Mouse (Mus musculus): ENCODE data around the gene Prelid1. TPM values are rescaled to one million over a fixed set of nuclear protein-coding genes. Genes with fewer than 3 reads are reported as not detected.

Gene Prelid1
- polyA plus RNA-seq, 1 experiment = 499 TPM

DNA sequence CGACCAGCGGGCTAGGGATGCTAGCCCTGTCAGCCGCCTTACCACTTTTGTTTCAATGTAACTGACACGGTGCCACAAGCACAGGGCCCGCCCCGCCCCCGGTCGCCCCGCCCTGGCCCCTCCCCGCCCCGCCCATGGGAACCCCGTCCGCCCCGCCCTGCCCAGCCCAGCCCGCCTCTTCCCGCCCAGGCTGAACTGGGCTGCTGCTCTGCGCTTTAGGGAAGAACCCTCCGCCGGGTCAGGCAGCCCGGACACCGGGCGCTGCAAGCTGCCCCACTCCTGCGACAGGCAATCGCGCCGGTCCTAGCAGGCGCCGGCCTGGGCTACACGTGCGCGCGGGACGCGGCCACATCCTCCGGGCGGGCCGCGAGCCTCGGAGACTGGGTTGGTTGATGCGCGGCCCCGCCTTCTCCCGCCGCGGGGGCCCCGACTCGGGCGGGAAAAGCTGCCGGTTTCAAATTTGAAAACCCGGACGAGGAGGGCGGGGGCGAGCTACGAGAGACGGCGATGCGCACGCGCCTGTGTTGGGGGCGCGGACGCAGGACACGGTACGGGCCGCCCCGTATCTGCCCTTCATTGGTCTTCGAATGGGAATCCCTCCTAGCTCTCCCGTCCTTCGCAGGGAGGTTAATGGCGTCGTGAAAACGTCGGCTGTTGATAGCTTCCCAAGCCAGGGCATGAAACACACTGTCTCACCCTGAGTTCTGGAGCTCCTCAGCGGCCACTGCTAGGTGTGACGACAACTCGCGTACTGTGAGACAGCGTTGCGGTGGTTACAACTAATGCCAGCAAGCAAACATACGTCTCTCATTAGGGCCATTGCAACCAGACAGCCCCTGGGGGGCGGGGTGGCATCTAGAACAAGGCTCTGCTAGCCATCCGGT lies 9.6 kb downstream of the Prelid1 start, which contains the start of gene Mxd3:
Mxd3 (minus strand) TSS at position 141 of the 884 bp plus-strand sequence.
- Histone ChIP-seq H3K27me3 (ENCODE audit: control insufficient read depth, insufficient read depth, insufficient read length) (no peaks in the 10 kb centered on the region), H3K4me3 (ENCODE audit: insufficient read depth, poor library complexity, severe bottlenecking) (peak within 1 kb of the TSS; percentile 46), H3K36me3 (ENCODE audit: control insufficient read depth, insufficient read depth) (peaks cover 13% of the 10 kb centered on the region), H3ac (ENCODE audit: control insufficient read depth, insufficient read length, low read depth) (peak within 1 kb of the TSS; percentile 80), H3K79me3 (ENCODE audit: low read depth) (peaks cover 5% of the 10 kb centered on the region), H3K79me2 (ENCODE audit: control insufficient read depth, insufficient read depth) (peaks cover 16% of the 10 kb centered on the region)
- TF ChIP-seq MAX (IDR thresholded peaks at IDR 0.05) (peak; percentile 56), MYOG (IDR thresholded peaks at IDR 0.05; ENCODE audit: control insufficient read depth, extremely low read depth, insufficient read length) (no peak), MYOD1 (IDR thresholded peaks at IDR 0.05; ENCODE audit: control insufficient read depth, insufficient read length, low read depth) (no peak), USF1 (IDR thresholded peaks at IDR 0.05; ENCODE audit: low read depth) (no peak), CTCF (IDR thresholded peaks at IDR 0.05; ENCODE audit: control insufficient read depth, insufficient read depth, insufficient read length) (no peak), FOSL1 (IDR thresholded peaks at IDR 0.05; ENCODE audit: insufficient read depth, low read length, poor library complexity, severe bottlenecking) (no peak), CEBPB (IDR thresholded peaks at IDR 0.05; ENCODE audit: low read depth) (no peak)

DNA sequence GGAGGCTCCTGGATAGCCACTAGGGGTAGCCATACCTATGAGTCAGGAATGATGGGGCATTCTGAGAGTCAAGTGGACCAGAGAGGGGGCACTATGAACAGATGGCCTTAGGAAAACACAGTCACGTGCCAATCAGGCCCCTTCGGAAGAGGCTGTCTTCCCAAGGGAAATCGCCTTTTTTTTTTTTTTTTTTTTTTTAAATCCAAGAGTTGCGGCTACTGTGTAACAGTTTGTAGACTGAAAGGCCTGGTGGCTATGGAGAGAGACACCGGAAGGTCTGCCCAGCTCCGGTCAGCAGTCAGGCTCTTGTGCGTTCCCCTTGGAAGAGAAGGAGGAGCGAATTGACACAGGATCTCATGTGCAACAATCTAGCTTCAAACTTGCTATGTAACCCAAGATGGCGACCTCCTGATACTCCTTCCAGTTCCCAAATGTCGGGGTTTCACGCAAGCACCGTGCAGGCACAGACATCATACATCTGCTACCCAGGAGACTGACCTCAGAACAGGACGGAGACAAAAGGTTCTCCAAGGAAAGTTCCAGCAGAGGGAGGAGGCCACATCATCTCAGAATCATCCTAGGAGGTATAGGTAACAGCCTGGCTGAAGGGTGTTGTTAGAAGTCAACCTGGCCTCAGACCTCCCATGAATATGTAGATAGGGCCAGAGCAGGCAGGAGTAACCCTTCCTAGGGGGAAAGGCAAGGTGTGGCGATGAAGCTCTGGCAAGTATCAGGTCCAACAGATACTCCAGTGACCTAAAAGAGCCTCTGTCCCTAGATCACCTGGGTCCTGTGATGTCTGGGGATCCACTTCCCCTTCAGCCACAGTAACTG lies 10.5 kb downstream of the Prelid1 start:
- Histone ChIP-seq H3K36me3 (ENCODE audit: control insufficient read depth, insufficient read depth) (peaks cover 5% of the 10 kb centered on the region), H3K79me3 (ENCODE audit: low read depth) (peaks cover 5% of the 10 kb centered on the region), H3K4me3 (ENCODE audit: insufficient read depth, poor library complexity, severe bottlenecking) (peak overlapping the region; percentile 46), H3ac (ENCODE audit: control insufficient read depth, insufficient read length, low read depth) (no peak overlapping the region), H3K79me2 (ENCODE audit: control insufficient read depth, insufficient read depth) (peaks cover 16% of the 10 kb centered on the region), H3K27me3 (ENCODE audit: control insufficient read depth, insufficient read depth, insufficient read length) (no peaks in the 10 kb centered on the region)
- TF ChIP-seq USF1 (IDR thresholded peaks at IDR 0.05; ENCODE audit: low read depth) (peak; percentile 92), CTCF (IDR thresholded peaks at IDR 0.05; ENCODE audit: control insufficient read depth, insufficient read depth, insufficient read length) (peak; percentile 26), FOSL1 (IDR thresholded peaks at IDR 0.05; ENCODE audit: insufficient read depth, low read length, poor library complexity, severe bottlenecking) (no peak), MYOD1 (IDR thresholded peaks at IDR 0.05; ENCODE audit: control insufficient read depth, insufficient read length, low read depth) (peak; percentile 53), MAX (IDR thresholded peaks at IDR 0.05) (no peak)

DNA sequence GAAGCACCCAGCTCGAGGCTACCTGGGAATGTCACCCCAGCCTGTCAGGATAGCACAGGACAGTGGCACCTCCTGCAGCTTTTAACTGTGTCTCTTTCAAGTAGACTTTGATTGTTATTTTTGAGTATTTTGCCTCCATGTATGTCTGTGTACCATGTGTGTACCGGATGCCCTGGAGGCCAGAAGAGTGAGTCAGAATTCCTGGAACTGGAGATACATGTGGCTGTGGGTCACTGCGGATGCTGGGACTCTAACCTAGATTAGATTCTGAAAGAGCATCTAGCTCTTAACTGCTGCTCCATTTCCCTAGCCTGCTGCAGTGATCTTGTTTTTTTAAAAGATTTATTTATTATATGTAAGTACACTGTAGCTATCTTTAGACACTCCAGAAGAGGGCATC lies 12.0 kb downstream of the Prelid1 start:
- Histone ChIP-seq H3K79me3 (ENCODE audit: low read depth) (peaks cover 2% of the 10 kb centered on the region), H3K4me3 (ENCODE audit: insufficient read depth, poor library complexity, severe bottlenecking) (no peak overlapping the region), H3K27me3 (ENCODE audit: control insufficient read depth, insufficient read depth, insufficient read length) (no peaks in the 10 kb centered on the region), H3ac (ENCODE audit: control insufficient read depth, insufficient read length, low read depth) (no peak overlapping the region), H3K36me3 (ENCODE audit: control insufficient read depth, insufficient read depth) (no peaks in the 10 kb centered on the region), H3K79me2 (ENCODE audit: control insufficient read depth, insufficient read depth) (peaks cover 16% of the 10 kb centered on the region)
- no peak for TF ChIP-seq FOSL1 (IDR thresholded peaks at IDR 0.05; ENCODE audit: insufficient read depth, low read length, poor library complexity, severe bottlenecking)
- TF ChIP-seq CTCF (IDR thresholded peaks at IDR 0.05; ENCODE audit: control insufficient read depth, insufficient read depth, insufficient read length) = no peak
- TF ChIP-seq MYOD1 (IDR thresholded peaks at IDR 0.05; ENCODE audit: control insufficient read depth, insufficient read length, low read depth) = no peak
- no peak for TF ChIP-seq MAX (IDR thresholded peaks at IDR 0.05)
- no peak for TF ChIP-seq CEBPB (IDR thresholded peaks at IDR 0.05; ENCODE audit: low read depth)

DNA sequence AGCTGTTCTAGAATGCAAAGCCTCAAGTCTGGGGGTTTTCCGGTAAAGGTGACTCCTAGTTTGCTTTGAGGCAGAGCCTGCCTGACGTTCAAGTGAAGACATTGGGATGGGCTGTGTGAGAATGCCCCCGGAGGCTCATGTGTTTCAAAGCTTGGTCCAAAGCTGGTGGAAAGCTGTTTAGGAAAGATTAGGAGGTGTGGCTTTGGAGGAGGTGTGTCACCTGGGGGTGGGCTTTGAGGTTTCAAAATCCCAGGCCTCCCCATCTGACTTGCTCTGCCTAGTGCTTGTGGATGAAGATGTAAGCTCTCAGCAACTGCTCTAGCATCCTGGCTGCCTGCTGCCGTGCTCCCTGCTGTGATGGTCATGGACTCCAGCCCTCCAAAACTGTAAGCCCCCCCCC lies 15.4 kb downstream of the Prelid1 start:
- TF ChIP-seq MAX (IDR thresholded peaks at IDR 0.05) (no peak), MYOG (IDR thresholded peaks at IDR 0.05; ENCODE audit: control insufficient read depth, extremely low read depth, insufficient read length) (no peak), CTCF (IDR thresholded peaks at IDR 0.05; ENCODE audit: control insufficient read depth, insufficient read depth, insufficient read length) (no peak), MYOD1 (IDR thresholded peaks at IDR 0.05; ENCODE audit: control insufficient read depth, insufficient read length, low read depth) (no peak), USF1 (IDR thresholded peaks at IDR 0.05; ENCODE audit: low read depth) (no peak)
- no peak overlapping the region for H3ac ChIP-seq (ENCODE audit: control insufficient read depth, insufficient read length, low read depth)
- H3K79me2 ChIP-seq (ENCODE audit: control insufficient read depth, insufficient read depth) = no peaks in the 10 kb centered on the region
- H3K79me3 ChIP-seq (ENCODE audit: low read depth) = no peaks in the 10 kb centered on the region
- H3K36me3 ChIP-seq (ENCODE audit: control insufficient read depth, insufficient read depth) = no peaks in the 10 kb centered on the region
- no peaks in the 10 kb centered on the region for H3K27me3 ChIP-seq (ENCODE audit: control insufficient read depth, insufficient read depth, insufficient read length)
- no peak overlapping the region for H3K4me3 ChIP-seq (ENCODE audit: insufficient read depth, poor library complexity, severe bottlenecking)

DNA sequence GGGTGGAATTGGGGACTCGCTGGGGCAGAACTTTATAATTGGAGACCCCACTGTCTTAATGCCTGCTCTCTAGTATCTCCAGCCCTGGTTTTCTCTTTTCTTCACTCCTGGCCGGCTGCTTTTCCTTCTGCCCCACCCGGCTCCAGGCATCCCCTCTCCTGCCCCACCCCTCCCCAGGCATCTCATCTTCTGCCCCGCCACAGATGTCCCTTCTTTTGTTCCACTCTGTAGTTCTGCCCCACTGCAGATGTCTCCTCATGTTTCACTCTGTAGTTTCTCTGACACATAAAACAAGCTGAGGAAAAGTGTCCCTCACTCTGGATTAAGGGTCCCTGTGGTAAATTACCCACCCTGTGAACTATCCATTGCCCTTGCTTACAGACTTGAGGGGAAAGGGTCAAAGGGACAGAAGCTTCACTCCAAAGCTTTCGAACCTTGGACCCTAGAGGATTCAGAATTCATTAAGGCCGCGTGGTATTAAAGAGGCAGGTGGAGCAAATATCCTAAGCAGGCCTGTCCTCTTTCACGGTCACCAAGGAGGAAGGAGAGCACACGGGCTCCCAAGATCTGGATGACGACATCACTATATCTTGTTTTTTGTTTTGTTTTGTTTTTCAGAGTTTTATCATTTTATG lies 17.2 kb downstream of the Prelid1 start:
- Histone ChIP-seq H3ac (ENCODE audit: control insufficient read depth, insufficient read length, low read depth) (no peak overlapping the region), H3K27me3 (ENCODE audit: control insufficient read depth, insufficient read depth, insufficient read length) (no peaks in the 10 kb centered on the region), H3K79me3 (ENCODE audit: low read depth) (no peaks in the 10 kb centered on the region), H3K79me2 (ENCODE audit: control insufficient read depth, insufficient read depth) (no peaks in the 10 kb centered on the region), H3K36me3 (ENCODE audit: control insufficient read depth, insufficient read depth) (no peaks in the 10 kb centered on the region), H3K4me3 (ENCODE audit: insufficient read depth, poor library complexity, severe bottlenecking) (no peak overlapping the region)
- TF ChIP-seq USF1 (IDR thresholded peaks at IDR 0.05; ENCODE audit: low read depth) (no peak), MAX (IDR thresholded peaks at IDR 0.05) (no peak), CTCF (IDR thresholded peaks at IDR 0.05; ENCODE audit: control insufficient read depth, insufficient read depth, insufficient read length) (no peak), FOSL1 (IDR thresholded peaks at IDR 0.05; ENCODE audit: insufficient read depth, low read length, poor library complexity, severe bottlenecking) (no peak), MYOD1 (IDR thresholded peaks at IDR 0.05; ENCODE audit: control insufficient read depth, insufficient read length, low read depth) (no peak), MYOG (IDR thresholded peaks at IDR 0.05; ENCODE audit: control insufficient read depth, extremely low read depth, insufficient read length) (no peak), CEBPB (IDR thresholded peaks at IDR 0.05; ENCODE audit: low read depth) (no peak)
